Mouse (Mus musculus) macrophage (primary cell): ENCODE results near the gene Med7. TPM values are rescaled to one million over a fixed set of nuclear protein-coding genes. Genes with fewer than 3 reads are reported as not detected.

Experiments used
- polyA plus RNA-seq: library from polyadenylated mRNA; stranded (reverse); fragments of 250-400 nt; gene quantifications from 3 replicates; pipeline ENCODE4 v1.2.4, GENCODE M21; 2018; ENCODE audit warnings: inconsistent platforms

The Med7 gene
- polyA plus RNA-seq, 1 experiment from 2014 or later: 43.6 TPM

Other genes starting within 250 kb of the Med7 start
- not detected in 3 replicates for gene Fndc9, start 201.4 kb upstream of the Med7 start, polyA plus RNA-seq
- gene Cyfip2, start 124.1 kb upstream of the Med7 start, polyA plus RNA-seq: 37.5 to 67.1 TPM (median 52.7 TPM) in 3 replicates
- 0.17 TPM in 1 of 3 replicates, not detected in the others for gene Itk, start 47.4 kb upstream of the Med7 start, polyA plus RNA-seq
- gene Fam71b, start 40.4 kb upstream of the Med7 start, polyA plus RNA-seq: not detected in 3 replicates
- gene Havcr2, start 18.0 kb downstream of the Med7 start, polyA plus RNA-seq: 18.7 to 40.5 TPM (median 38.9 TPM) in 3 replicates
- not detected in 3 replicates for gene Gm12169, start 87.3 kb downstream of the Med7 start, polyA plus RNA-seq
- gene BC053393, start 134.6 kb downstream of the Med7 start, polyA plus RNA-seq: not detected in 3 replicates
- gene Dppa1, start 192.3 kb downstream of the Med7 start, polyA plus RNA-seq: not detected in 3 replicates